Mouse (Mus musculus) lung, adult 18-20 months (tissue): Measurements from ENCODE around the gene Trhr2.
A peak's percentile ranks its signal among the peaks of the same experiment; 100 is the strongest.

Source experiments
- DNase-seq, 2 experiments: peaks; one replicate each; pipeline ENCODE4 v3.0.0; 2022; ENCODE audit warnings: mixed read lengths in 2 of 2

Trhr2 gene

GRCm38 (mm10) chr8:122354157-122354556, 6.4 kb downstream of the Trhr2 start:
- DNase-seq = no peak

- DNase-seq = no peak
Measured at GRCm38 (mm10) chr8:122350309-122351089, 10.0 kb downstream of the Trhr2 start.

- DNase-seq = no peak
Measured at GRCm38 (mm10) chr8:122349357-122350297, 10.9 kb downstream of the Trhr2 start.

- no peak for DNase-seq
Measured at GRCm38 (mm10) chr8:122347811-122348552, 12.6 kb downstream of the Trhr2 start.

GRCm38 (mm10) chr8:122345181-122346095, 15.1 kb downstream of the Trhr2 start:
- DNase-seq = no peak

- DNase-seq = no peak
Measured at GRCm38 (mm10) chr8:122344219-122344618, 16.3 kb downstream of the Trhr2 start.

GRCm38 (mm10) chr8:122343758-122344157, 16.8 kb downstream of the Trhr2 start:
- no peak for DNase-seq

- no peak for DNase-seq
Measured at GRCm38 (mm10) chr8:122343341-122343740, 17.2 kb downstream of the Trhr2 start.

- DNase-seq = peak in 1 of 2 experiments; percentile 45
Measured at GRCm38 (mm10) chr8:122342806-122343209, 17.7 kb downstream of the Trhr2 start.

GRCm38 (mm10) chr8:122342362-122342761, 18.2 kb downstream of the Trhr2 start:
- no peak for DNase-seq

- no peak for DNase-seq
Measured at GRCm38 (mm10) chr8:122341790-122342189, 18.8 kb downstream of the Trhr2 start.

GRCm38 (mm10) chr8:122340761-122341160, 19.8 kb downstream of the Trhr2 start:
- DNase-seq = no peak

GRCm38 (mm10) chr8:122338852-122339251, 21.7 kb downstream of the Trhr2 start:
- no peak for DNase-seq

GRCm38 (mm10) chr8:122336251-122336910, 24.2 kb downstream of the Trhr2 start:
- peak; percentile 45 to 56 for DNase-seq

GRCm38 (mm10) chr8:122335638-122336250, 24.8 kb downstream of the Trhr2 start:
- DNase-seq = peak; percentile 59 to 61

- no peak for DNase-seq
Measured at GRCm38 (mm10) chr8:122334791-122335490, 25.6 kb downstream of the Trhr2 start.

GRCm38 (mm10) chr8:122333531-122333930, 27.0 kb downstream of the Trhr2 start:
- no peak for DNase-seq

GRCm38 (mm10) chr8:122332753-122333506, 27.6 kb downstream of the Trhr2 start:
- DNase-seq = peak; percentile 80 to 84

- peak; percentile 60 to 65 for DNase-seq
Measured at GRCm38 (mm10) chr8:122331134-122331523, 29.4 kb downstream of the Trhr2 start.
